Mouse (Mus musculus) brain, adult 2 months (tissue): ENCODE measurements around the gene Rab7.

ENCODE experiments used
- DNase-seq: peaks from one replicate; pipeline ENCODE4 v3.0.0; 2011; ENCODE audit warnings: low read depth, low spot score

Gene Rab7

GRCm38 (mm10) chr6:88054081-88054835 lies 9.2 kb upstream of the Rab7 start:
- DNase-seq, result no peak

GRCm38 (mm10) chr6:88053228-88054080 lies 8.4 kb upstream of the Rab7 start:
- DNase-seq, result no peak

- DNase-seq, result no peak
Measured at GRCm38 (mm10) chr6:88051206-88051605, 6.1 kb upstream of the Rab7 start.

- DNase-seq, result no peak
Measured at GRCm38 (mm10) chr6:88049008-88049407, 3.9 kb upstream of the Rab7 start.

GRCm38 (mm10) chr6:88047853-88048252 lies 2.8 kb upstream of the Rab7 start:
- DNase-seq, result no peak

GRCm38 (mm10) chr6:88045406-88045766 lies 316 bp upstream of the Rab7 start:
- DNase-seq, result no peak

GRCm38 (mm10) chr6:88044234-88044576 lies 865 bp downstream of the Rab7 start:
- DNase-seq, result no peak

GRCm38 (mm10) chr6:88042336-88042735 lies 2.7 kb downstream of the Rab7 start:
- no peak for DNase-seq

GRCm38 (mm10) chr6:88041221-88041620 lies 3.8 kb downstream of the Rab7 start:
- DNase-seq, result peak; percentile 64

- DNase-seq, result peak; percentile 82
Measured at GRCm38 (mm10) chr6:88039426-88039825, 5.6 kb downstream of the Rab7 start.

GRCm38 (mm10) chr6:88037471-88038045 lies 7.5 kb downstream of the Rab7 start:
- DNase-seq, result peak; percentile 66

GRCm38 (mm10) chr6:88033504-88033903 lies 11.6 kb downstream of the Rab7 start:
- DNase-seq, result no peak

GRCm38 (mm10) chr6:88030432-88030831 lies 14.6 kb downstream of the Rab7 start:
- DNase-seq, result no peak

- DNase-seq, result peak; percentile 79
Measured at GRCm38 (mm10) chr6:88027390-88027789, 17.7 kb downstream of the Rab7 start.

- DNase-seq, result no peak
Measured at GRCm38 (mm10) chr6:88023316-88023890, 21.7 kb downstream of the Rab7 start.

- DNase-seq, result no peak
Measured at GRCm38 (mm10) chr6:88019154-88019553, 25.9 kb downstream of the Rab7 start.

GRCm38 (mm10) chr6:88017821-88018220 lies 27.2 kb downstream of the Rab7 start:
- DNase-seq, result no peak

GRCm38 (mm10) chr6:88015797-88016196 lies 29.3 kb downstream of the Rab7 start:
- no peak for DNase-seq

- DNase-seq, result no peak
Measured at GRCm38 (mm10) chr6:88013456-88013855, 31.6 kb downstream of the Rab7 start.

- no peak for DNase-seq
Measured at GRCm38 (mm10) chr6:88012601-88013000, 32.5 kb downstream of the Rab7 start.

GRCm38 (mm10) chr6:88011106-88011505 lies 34.0 kb downstream of the Rab7 start:
- DNase-seq, result peak; percentile 53

GRCm38 (mm10) chr6:88009209-88009608 lies 35.9 kb downstream of the Rab7 start:
- DNase-seq, result no peak
